ENCODE assay signal across 8 mouse cellular contexts in genomic region chrX:95444776-95445111, GRCm38 (mm10). TPM values are rescaled to one million over a fixed set of nuclear protein-coding genes. Genes with fewer than 3 reads are reported as not detected.
A peak's percentile ranks its signal among the peaks of the same experiment; 100 is the strongest.
DNase-seq lines count a peak whose midpoint lies in the region; ATAC-seq and TF ChIP-seq lines count a peak whose summit lies in the region.

TSS of gene Amer1 (minus strand) at chrX:95444872.

- peak within 1 kb of the TSS; percentile 68 for H3K9ac ChIP-seq in ES-E14 (ENCODE audit: insufficient read depth, low read depth, low read length, poor library complexity, severe bottlenecking)
- peak within 1 kb of the TSS; percentile 75 for H3K9ac ChIP-seq in forebrain, embryonic 16.5 days (replicated peaks; ENCODE audit: low read depth, low read length)
- peak within 1 kb of the TSS; percentile 62 for H3K9ac ChIP-seq in lung, embryonic 15.5 days

- peak within 1 kb of the TSS; percentile 64 for H3K4me2 ChIP-seq in forebrain, embryonic 16.5 days (ENCODE audit: low read length)
- H3K4me2 ChIP-seq in lung, embryonic 15.5 days, result peak within 1 kb of the TSS; percentile 63

- DNase-seq in ES-E14 (ENCODE audit: low read depth, low spot score), result peak; percentile 72
- DNase-seq in cerebellum, adult 11-12 months, result peak; percentile 90
- DNase-seq in heart, postnatal 4 days, result peak; percentile 91
- DNase-seq in layer of hippocampus, adult 8-10 months (ENCODE audit: low spot score in 2 of 2), result peak; percentile 90 to 92
- DNase-seq in ovary, adult 18-20 months (ENCODE audit: low spot score), result peak; percentile 93
- peak; percentile 92 for DNase-seq in thymus, postnatal 0 days (ENCODE audit: low spot score)

- WGBS in forebrain, embryonic 16.5 days, result 15% methylated on average over 19 of the region's 19 CpGs
- WGBS in lung, embryonic 15.5 days, result 9% methylated on average over 19 of the region's 19 CpGs

- peak within 1 kb of the TSS; percentile 27; the same call in 1 of the 2 replicates for H3K27ac ChIP-seq in ES-E14 (ENCODE audit: insufficient read depth, low read depth, low read length, poor library complexity, severe bottlenecking)
- peak within 1 kb of the TSS; percentile 79 for H3K27ac ChIP-seq in forebrain, embryonic 16.5 days (ENCODE audit: low read length)
- H3K27ac ChIP-seq in lung, embryonic 15.5 days, result peak within 1 kb of the TSS; percentile 91

- H3K4me1 ChIP-seq in ES-E14 (ENCODE audit: control insufficient read depth in 2 of 2, insufficient read depth in 2 of 2, low read length in 2 of 2, poor library complexity in 1 of 2), result 0 out of 4 replicates have a peak, but pooled peaks cover 0 to 2% of the 10 kb centered on the region in 2 experiments
- peaks cover 14% of the 10 kb centered on the region for H3K4me1 ChIP-seq in forebrain, embryonic 16.5 days (replicated peaks; ENCODE audit: control insufficient read depth, insufficient read depth, low read length)
- H3K4me1 ChIP-seq in lung, embryonic 15.5 days, result peaks cover 3% of the 10 kb centered on the region; the same call in 1 of the 2 replicates

- in situ Hi-C loops in ES-E14 (cut with MboI; ENCODE audit: low sequenced_read_pairs in 2 of 2, unreplicated experiment in 2 of 2), result no loop called here

- H3K9me3 ChIP-seq in ES-E14 (ENCODE audit: control insufficient read depth, insufficient read depth, low read depth, low read length), result no peaks in the 10 kb centered on the region
- no peaks in the 10 kb centered on the region for H3K9me3 ChIP-seq in forebrain, embryonic 16.5 days (ENCODE audit: control insufficient read depth, low read length)
- H3K9me3 ChIP-seq in lung, embryonic 15.5 days, result no peaks in the 10 kb centered on the region

- H3K4me3 ChIP-seq in ES-E14 (ENCODE audit: insufficient read depth in 1 of 2, low read depth in 1 of 2, low read length in 2 of 2, poor library complexity in 1 of 2, severe bottlenecking in 1 of 2), result peak within 1 kb of the TSS; percentile 84 to 87
- H3K4me3 ChIP-seq in forebrain, embryonic 16.5 days (replicated peaks; ENCODE audit: low read length), result peak within 1 kb of the TSS; percentile 67
- peak within 1 kb of the TSS; percentile 59 for H3K4me3 ChIP-seq in lung, embryonic 15.5 days

- no peaks in the 10 kb centered on the region for H3K36me3 ChIP-seq in ES-E14 (ENCODE audit: control insufficient read depth, insufficient read depth, low read length, poor library complexity, severe bottlenecking)
- H3K36me3 ChIP-seq in forebrain, embryonic 16.5 days (ENCODE audit: control insufficient read depth, insufficient read depth), result no peaks in the 10 kb centered on the region
- H3K36me3 ChIP-seq in lung, embryonic 15.5 days, result no peaks in the 10 kb centered on the region

- H3K27me3 ChIP-seq in forebrain, embryonic 16.5 days (replicated peaks; ENCODE audit: control insufficient read depth, insufficient read depth, low read length), result no peaks in the 10 kb centered on the region
- H3K27me3 ChIP-seq in lung, embryonic 15.5 days, result no peaks in the 10 kb centered on the region

- ATAC-seq in forebrain, embryonic 16.5 days, result peak; percentile 98
- peak; percentile 95 for ATAC-seq in lung, embryonic 15.5 days (ENCODE audit: borderline replicate concordance, extremely low read depth, low FRiP score, low TSS enrichment)

TF ChIP-seq in ES-E14, 5 proteins besides CTCF, POLR2A, EP300 and RAD21:
- no peak for TF ChIP-seq HCFC1 (IDR thresholded peaks at IDR 0.05; ENCODE audit: borderline replicate concordance, insufficient read depth, low read length)
- peak; percentile 54; the same call in 1 of the 2 replicates for TF ChIP-seq CHD2 (IDR thresholded peaks at IDR 0.05; ENCODE audit: low read depth, low read length)
- no peak for TF ChIP-seq ZNF384 (IDR thresholded peaks at IDR 0.05; ENCODE audit: low read depth, low read length)
TF ChIP-seq in ES-E14: peak in this region for 1.

RNA-seq across cellular contexts. Expression of gene Amer1, which starts in this region (rescaled TPM):
- 8.0 and 8.6 TPM in 2 replicates for total RNA-seq in ES-E14 (2012; rRNA removed)
- polyA plus RNA-seq in forebrain, embryonic 16.5 days (2015; fragmentation: Nextera tagmentation; extraction: Ambion mirVana), result 12.3 and 12.7 TPM in 2 replicates
- 10 to 100 TPM in 1 of 2 experiments, 1 to 10 TPM in 1; 9.7 to 10.2 TPM for total RNA-seq in heart, postnatal 4 days (2021)
- total RNA-seq in layer of hippocampus, adult 8-10 months (2022), result 1 to 10 TPM; 5.6 to 6.1 (median 5.9) TPM
- polyA plus RNA-seq in lung, embryonic 15.5 days (2015; fragmentation: Nextera tagmentation; extraction: Ambion mirVana), result 11.3 and 12.5 TPM in 2 replicates
- 4.2 and 5.4 TPM in 2 replicates for polyA plus RNA-seq in thymus, postnatal 0 days (2015; fragmentation: Nextera tagmentation; extraction: Ambion mirVana)

Comparison
In these comparisons a context has a peak if more than half of its experiments do, and no peak if none do; other contexts are left out.
1. Peak in every context shown above with its lines: DNase-seq, ATAC-seq, H3K4me3 ChIP-seq and H3K27ac ChIP-seq.
2. H3K27ac ChIP-seq: peak in every context shown above with its lines; median percentile 91 in lung, embryonic 15.5 days; 79 in forebrain, embryonic 16.5 days; 27 in ES-E14.